Mouse (Mus musculus): ENCODE data around the gene Cd6. TPM values are rescaled to one million over a fixed set of nuclear protein-coding genes. Genes with fewer than 3 reads are reported as not detected.

Cd6 gene
- total and polyA plus RNA-seq, 3 experiments: 0.09 to 0.73 (median 0.17) TPM

DNA sequence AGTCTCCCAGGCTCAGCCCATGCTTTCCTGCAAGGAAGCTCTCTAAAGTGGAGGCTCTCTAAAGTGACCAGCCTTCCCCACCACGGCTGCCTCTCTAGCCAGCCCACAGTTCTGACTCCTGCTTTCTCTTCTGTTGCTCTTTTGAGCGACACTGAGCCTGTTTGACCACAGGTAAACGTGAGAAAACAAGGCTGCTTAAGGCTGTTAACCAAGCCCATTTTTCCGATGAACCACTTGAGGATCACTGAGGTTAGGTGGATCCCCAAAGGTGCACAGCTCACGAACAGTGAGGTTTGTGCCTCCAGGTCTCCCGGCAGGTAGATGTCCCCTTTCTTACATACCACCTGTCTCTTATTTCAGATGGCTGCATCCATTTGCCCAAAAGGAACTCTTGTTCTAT is 87.7 kb downstream of the Cd6 start:
- peak overlapping the region; percentile 96 for H3K4me2 ChIP-seq (ENCODE audit: insufficient read depth, low read depth, poor library complexity, severe bottlenecking)
- peaks cover 17% of the 10 kb centered on the region for H3K79me2 ChIP-seq (replicated peaks; ENCODE audit: control insufficient read depth, extremely low read depth, insufficient read depth, poor library complexity, severe bottlenecking)
- H3K4me1 ChIP-seq (ENCODE audit: control insufficient read depth in 1 of 2, insufficient read depth in 2 of 2): peaks cover 36 to 65% of the 10 kb centered on the region in 2 experiments
- peaks cover 0 to 7% of the 10 kb centered on the region in 2 experiments for H3K36me3 ChIP-seq (replicated peaks in 1 of 2; ENCODE audit: control insufficient read depth in 1 of 2, insufficient read depth in 1 of 2, low read length in 1 of 2)
- peak; percentile 79 for TF ChIP-seq BHLHE40 (IDR thresholded peaks at IDR 0.05; ENCODE audit: low read depth, low read length)
- TF ChIP-seq KAT2A (IDR thresholded peaks at IDR 0.05; ENCODE audit: insufficient replicate concordance, low read length): no peak
- no peak for TF ChIP-seq POLR2A (IDR thresholded peaks at IDR 0.05; ENCODE audit: low read depth, low read length)
- DNase-seq (ENCODE audit: extremely low read depth): no peak
- dilution Hi-C loops (cut with MboI; ENCODE audit: extremely low pct_ligation_motif_present, extremely low pct_unique_long_range_greater_than_20kb, low sequenced_read_pairs): no loop called here
- H3K9ac ChIP-seq (ENCODE audit: insufficient read depth, low read depth): peak overlapping the region; percentile 54
- peak overlapping the region; percentile 62 for H3K27ac ChIP-seq (ENCODE audit: insufficient read depth, low read depth)
- no peaks in the 10 kb centered on the region for H3K9me3 ChIP-seq (replicated peaks; ENCODE audit: low read length)
- in situ Hi-C loops (cut with MboI; ENCODE audit: low pct_ligation_motif_present, low pct_unique_long_range_greater_than_20kb, low sequenced_read_pairs): loop anchor here (5.0 kb wide), 1 partner anchor 85 kb away; no protein-coding TSS in a partner anchor
- no peaks in the 10 kb centered on the region for H3K27me3 ChIP-seq (replicated peaks)
- peak overlapping the region; percentile 62 to 91 (median 71) for H3K4me3 ChIP-seq (replicated peaks in 1 of 3; ENCODE audit: low read depth in 2 of 3, low read length in 2 of 3, poor library complexity in 1 of 3)

- peak overlapping the region; percentile 62 to 91 (median 71) for H3K4me3 ChIP-seq (replicated peaks in 1 of 3; ENCODE audit: low read depth in 2 of 3, low read length in 2 of 3, poor library complexity in 1 of 3)
- TF ChIP-seq USF2 (conservative IDR thresholded peaks at IDR 0.05; ENCODE audit: low read depth, low read length) (no peak), RCOR1 (conservative IDR thresholded peaks at IDR 0.05; ENCODE audit: low read depth, low read length) (peak; percentile 62), MAFK (IDR thresholded peaks at IDR 0.05; ENCODE audit: insufficient replicate concordance, low read length) (peak; percentile 39; the same call in 1 of the 2 replicates), ETS1 (conservative IDR thresholded peaks at IDR 0.05; ENCODE audit: low read depth, low read length) (peak; percentile 98), SIN3A (IDR thresholded peaks at IDR 0.05; ENCODE audit: low read length) (peak; percentile 80), HCFC1 (IDR thresholded peaks at IDR 0.05; ENCODE audit: low read depth, low read length) (peak; percentile 56; the same call in 1 of the 2 replicates), ZMIZ1 (IDR thresholded peaks at IDR 0.05; ENCODE audit: low read depth, low read length) (no peak), ELF1 (IDR thresholded peaks at IDR 0.05; ENCODE audit: low read depth, low read length) (peak; percentile 60), CHD2 (IDR thresholded peaks at IDR 0.05; ENCODE audit: low read length) (peak; percentile 95), MAZ (IDR thresholded peaks at IDR 0.05; ENCODE audit: low read depth, low read length) (peak; percentile 75; the same call in 1 of the 2 replicates), EP300 (IDR thresholded peaks at IDR 0.05; ENCODE audit: low read length) (peak; percentile 75), SMC3 (IDR thresholded peaks at IDR 0.05; ENCODE audit: low read depth, low read length) (peak; percentile 15; the same call in 1 of the 2 replicates), NRF1 (IDR thresholded peaks at IDR 0.05; ENCODE audit: low read depth, low read length) (0 out of 2 replicates have a peak, but pooled peaks have one; percentile 11), E2F4 (IDR thresholded peaks at IDR 0.05; ENCODE audit: insufficient replicate concordance, low read depth, low read length) (no peak), JUN (IDR thresholded peaks at IDR 0.05; ENCODE audit: insufficient read depth, low read depth, low read length) (no peak; the same call in 1 of the 2 replicates), JUND (conservative IDR thresholded peaks at IDR 0.05; ENCODE audit: low read depth, low read length) (no peak; the same call in 1 of the 2 replicates), TCF12 (IDR thresholded peaks at IDR 0.05; ENCODE audit: low read depth, low read length) (peak; percentile 89), USF1 (IDR thresholded peaks at IDR 0.05; ENCODE audit: low read depth, low read length) (peak; percentile 36), MAX (IDR thresholded peaks at IDR 0.05; ENCODE audit: low read length) (peak; percentile 20; the same call in 1 of the 2 replicates), KAT2A (IDR thresholded peaks at IDR 0.05; ENCODE audit: insufficient replicate concordance, low read length) (0 out of 2 replicates have a peak, but pooled peaks have one; percentile 46), CTCF (conservative IDR thresholded peaks at IDR 0.05 in 1 of 2, IDR thresholded peaks at IDR 0.05 in 1 of 2; ENCODE audit: low read depth in 2 of 2, low read length in 2 of 2) (peak in 1 of 2 experiments; percentile 14; a peak in 2 of 4 replicates), ZC3H11A (IDR thresholded peaks at IDR 0.05; ENCODE audit: low read depth, low read length) (no peak), MEF2A (IDR thresholded peaks at IDR 0.05; ENCODE audit: borderline replicate concordance, low read depth, low read length) (peak; percentile 88), BHLHE40 (IDR thresholded peaks at IDR 0.05; ENCODE audit: low read depth, low read length) (peak; percentile 95), POLR2A (IDR thresholded peaks at IDR 0.05; ENCODE audit: low read depth, low read length) (peak; percentile 57; the same call in 1 of the 2 replicates), IRF4 (IDR thresholded peaks at IDR 0.05; ENCODE audit: low read depth, low read length) (peak; percentile 83), MXI1 (IDR thresholded peaks at IDR 0.05; ENCODE audit: low read depth, low read length) (0 out of 2 replicates have a peak, but pooled peaks have one; percentile 53)
- peak; percentile 86 for DNase-seq (ENCODE audit: extremely low read depth)
- in situ Hi-C loops (cut with MboI; ENCODE audit: low pct_ligation_motif_present, low pct_unique_long_range_greater_than_20kb, low sequenced_read_pairs): loop anchor here (5.0 kb wide), 1 partner anchor 86 kb away; no protein-coding TSS in a partner anchor
- peak overlapping the region; percentile 96 for H3K4me2 ChIP-seq (ENCODE audit: insufficient read depth, low read depth, poor library complexity, severe bottlenecking)
- H3K4me1 ChIP-seq (ENCODE audit: control insufficient read depth in 1 of 2, insufficient read depth in 2 of 2): peaks cover 30 to 69% of the 10 kb centered on the region in 2 experiments
- peak overlapping the region; percentile 85 for H3K27ac ChIP-seq (ENCODE audit: insufficient read depth, low read depth)
- dilution Hi-C loops (cut with MboI; ENCODE audit: extremely low pct_ligation_motif_present, extremely low pct_unique_long_range_greater_than_20kb, low sequenced_read_pairs): no loop called here
- H3K9ac ChIP-seq (ENCODE audit: insufficient read depth, low read depth): peak overlapping the region; percentile 54
- no peaks in the 10 kb centered on the region for H3K9me3 ChIP-seq (replicated peaks; ENCODE audit: low read length)
- H3K36me3 ChIP-seq (replicated peaks in 1 of 2; ENCODE audit: control insufficient read depth in 1 of 2, insufficient read depth in 1 of 2, low read length in 1 of 2): peaks cover 0 to 15% of the 10 kb centered on the region in 2 experiments
- H3K27me3 ChIP-seq (replicated peaks): no peaks in the 10 kb centered on the region
- peaks cover 14% of the 10 kb centered on the region for H3K79me2 ChIP-seq (replicated peaks; ENCODE audit: control insufficient read depth, extremely low read depth, insufficient read depth, poor library complexity, severe bottlenecking)
These were observed 89.0 kb downstream of the Cd6 start for GRCm38 (mm10) chr19:10740641-10741440.

Data from CH12.LX (cell line).